Mouse (Mus musculus): ENCODE results near the gene Cachd1.
A peak's percentile ranks its signal among the peaks of the same experiment; 100 is the strongest.

The Cachd1 gene

DNA sequence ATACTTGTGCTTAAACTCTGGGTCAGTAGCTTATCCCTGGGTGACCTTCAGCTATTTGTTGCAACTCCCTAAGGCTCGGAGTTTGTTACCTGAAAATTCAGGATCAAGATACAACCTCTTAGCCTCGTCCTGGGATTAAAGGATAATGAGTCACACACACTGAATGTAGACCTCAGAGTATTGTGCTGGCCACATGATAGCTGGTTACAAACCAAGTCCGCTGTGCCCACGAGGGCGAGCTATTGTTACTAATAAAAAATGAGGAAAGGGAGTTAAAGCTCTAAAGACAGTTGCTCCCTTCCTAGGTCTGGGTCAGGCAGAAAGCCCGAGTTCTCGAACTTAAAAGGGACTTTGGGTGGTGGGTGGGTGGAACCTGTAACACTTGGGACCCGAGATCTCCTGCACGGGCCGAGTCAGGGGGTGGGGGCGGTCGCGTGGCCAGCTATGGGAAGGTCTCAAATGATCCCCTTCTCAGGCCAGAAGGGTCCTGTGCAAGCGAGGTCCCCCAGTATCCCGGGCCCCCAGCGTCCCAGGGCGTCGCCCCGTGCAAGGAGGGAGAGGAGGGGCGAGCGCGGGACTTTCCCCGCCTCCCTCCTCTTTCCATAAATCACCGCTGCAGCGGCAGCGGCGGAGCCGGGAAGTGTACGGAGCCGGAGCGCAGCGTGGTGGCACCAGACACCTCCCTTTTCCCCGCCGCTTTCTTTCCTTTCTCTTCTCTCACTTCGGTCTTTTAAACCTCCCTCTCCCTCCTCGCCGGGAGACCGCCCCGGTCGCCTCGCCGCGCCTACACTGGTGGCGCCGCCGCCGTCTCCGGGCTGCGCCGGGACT is at the start of gene Cachd1:
Gene Cachd1, plus strand, starts transcription at position 633 of the 828 bp plus-strand sequence.
- DNase-seq (ENCODE audit: low spot score), result peak; percentile 69

GRCm38 (mm10) chr4:100728896-100729479 is 47.5 kb upstream of the Cachd1 start:
- peak; percentile 31 for DNase-seq (ENCODE audit: low spot score)

DNA sequence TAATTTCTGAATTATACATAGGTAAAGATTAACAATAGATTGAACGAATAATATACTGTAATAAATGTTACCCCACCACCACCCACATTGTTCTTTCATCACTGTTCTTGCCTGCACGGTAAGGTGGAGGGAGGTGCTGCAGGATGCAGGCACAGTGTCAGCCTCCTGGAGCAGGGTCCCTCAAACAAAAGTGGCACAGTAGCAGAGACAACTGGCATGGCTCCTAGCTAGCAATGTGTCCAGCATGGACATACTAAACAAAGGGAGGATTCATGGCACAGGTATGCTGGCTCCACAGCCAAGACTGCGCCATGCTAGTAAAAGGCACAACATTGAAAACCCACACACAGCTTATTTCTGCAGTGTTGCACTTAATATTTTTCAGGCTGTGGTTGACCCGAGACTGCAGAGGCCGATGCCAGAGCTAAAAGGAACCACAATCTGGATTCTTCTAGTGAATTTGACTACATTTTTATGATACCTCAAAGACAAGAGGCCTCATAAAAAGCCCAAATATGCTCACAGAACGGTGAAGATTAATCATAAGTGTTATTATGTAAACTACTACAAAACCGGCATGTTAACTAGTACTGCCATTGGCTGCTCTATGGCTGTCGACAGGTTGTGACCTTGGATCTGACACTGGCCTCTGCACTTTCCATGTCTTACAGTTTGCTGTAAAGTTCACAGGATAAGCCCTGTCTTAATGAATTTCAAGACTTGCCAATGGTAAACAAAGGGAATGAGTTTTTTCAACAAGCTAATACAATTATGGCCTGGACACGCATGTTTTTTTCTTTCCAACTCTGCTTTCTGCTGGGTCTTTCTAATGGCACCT is 41.2 kb upstream of the Cachd1 start:
- DNase-seq (ENCODE audit: low spot score), result no peak

DNA sequence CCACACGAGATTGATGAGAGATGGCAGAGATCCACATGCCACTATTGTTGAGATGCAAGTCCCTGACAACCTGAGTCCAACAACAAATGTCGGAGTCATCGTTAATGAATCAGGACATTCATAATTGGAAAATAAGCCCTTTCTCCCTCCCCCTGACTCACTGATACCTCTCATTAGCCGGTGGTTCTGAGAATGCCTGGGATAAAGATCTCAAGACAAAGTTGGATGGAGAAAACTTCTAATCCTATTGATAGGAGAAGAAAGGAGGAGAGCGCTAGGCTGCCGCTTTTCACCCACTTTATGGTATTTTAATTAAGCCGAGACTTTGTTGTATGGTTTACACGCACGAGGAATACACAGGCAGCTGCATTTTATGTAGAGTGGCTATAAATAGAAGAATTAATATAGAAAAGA is 40.5 kb upstream of the Cachd1 start:
- DNase-seq (ENCODE audit: low spot score), result no peak

GRCm38 (mm10) chr4:100743615-100744014 is 32.9 kb upstream of the Cachd1 start:
- DNase-seq (ENCODE audit: low spot score), result no peak

DNA sequence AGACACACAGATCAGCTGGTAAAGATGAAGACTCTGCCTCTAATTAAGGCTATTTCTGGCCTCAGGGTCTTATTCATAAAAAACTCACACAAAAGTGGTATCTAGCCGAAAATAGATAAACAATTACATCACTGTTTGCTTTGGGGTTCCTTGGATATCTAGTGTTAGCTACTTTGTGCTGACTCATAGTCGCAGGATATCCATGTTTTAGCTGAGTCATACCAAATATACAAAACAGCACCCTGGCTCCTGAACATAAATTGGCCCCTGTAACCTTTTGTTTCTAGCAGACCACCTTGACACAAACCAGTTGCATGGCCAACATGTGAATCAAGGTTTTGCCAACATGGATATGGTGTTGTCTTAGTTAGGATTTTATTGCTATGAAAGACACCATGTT is 24.2 kb upstream of the Cachd1 start:
- DNase-seq (ENCODE audit: low spot score), result no peak

DNA sequence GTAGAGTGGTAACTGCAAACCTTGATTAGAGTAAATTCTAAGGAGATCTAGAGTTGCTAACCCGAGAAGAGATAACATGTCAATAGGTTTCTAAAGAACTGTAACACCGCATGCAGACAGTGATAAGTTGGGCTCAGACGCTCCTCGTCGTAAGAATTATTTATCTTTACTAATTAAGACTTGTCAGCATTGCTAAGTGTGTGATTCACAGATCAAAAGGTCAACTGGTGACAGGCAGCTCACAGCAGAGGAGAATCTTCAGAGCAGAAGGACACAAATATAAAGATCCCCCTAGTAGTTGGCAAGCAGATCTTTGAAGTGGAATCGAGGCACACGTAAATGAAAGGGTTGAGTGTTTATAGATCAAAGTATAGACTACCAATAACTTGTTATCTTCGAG is 20.8 kb upstream of the Cachd1 start:
- no peak for DNase-seq (ENCODE audit: low spot score)

GRCm38 (mm10) chr4:100756499-100756898 is 20.0 kb upstream of the Cachd1 start:
- DNase-seq (ENCODE audit: low spot score), result no peak

DNA sequence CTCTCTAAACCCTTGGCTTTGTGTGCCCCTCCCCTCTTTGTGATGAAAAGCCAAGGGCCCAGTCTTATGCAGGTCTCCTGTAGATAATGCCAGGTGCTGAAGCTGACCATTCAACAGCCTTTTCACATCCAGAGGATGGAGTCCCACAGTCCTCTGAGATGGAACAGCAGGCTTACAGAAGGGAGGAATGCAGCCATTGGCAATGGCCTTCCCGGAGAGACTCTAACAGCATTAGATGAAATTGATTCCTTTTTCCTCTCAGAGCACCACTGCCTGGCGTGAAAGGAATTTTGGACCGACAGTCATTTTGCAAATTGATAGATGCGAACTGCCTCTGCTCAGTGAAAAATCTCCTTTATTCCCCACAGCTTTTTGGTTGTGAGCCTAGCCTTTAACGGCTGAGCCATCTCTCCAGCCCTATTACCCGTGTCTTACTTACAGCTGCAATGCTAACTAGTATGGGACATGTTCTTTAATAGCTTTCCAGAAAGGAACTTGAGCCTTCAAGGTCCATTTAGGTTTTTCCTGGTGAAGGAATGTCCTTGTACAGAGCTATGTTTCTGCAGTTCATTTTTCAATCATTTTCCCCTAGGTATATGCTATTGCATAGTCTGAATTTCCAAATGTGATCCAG is 18.1 kb upstream of the Cachd1 start:
- DNase-seq (ENCODE audit: low spot score), result no peak

DNA sequence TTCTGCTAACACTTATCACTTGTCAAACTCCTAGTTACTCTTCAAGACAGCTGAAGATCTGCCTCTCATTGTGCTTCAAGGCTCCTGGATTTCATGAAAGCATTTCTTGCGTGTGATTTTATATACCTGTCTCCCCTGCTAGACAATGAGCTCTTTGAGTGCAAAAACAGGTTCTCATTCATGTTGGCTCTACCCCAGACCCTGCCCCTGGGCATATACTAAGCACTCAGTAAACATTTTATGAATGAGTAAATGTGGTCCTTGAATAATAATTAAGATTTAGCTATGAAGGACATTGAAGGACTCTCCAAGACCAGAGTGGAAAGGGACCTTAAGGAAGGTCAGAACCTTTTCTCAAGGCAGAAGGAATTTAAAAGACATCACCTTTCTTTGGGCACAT is 16.9 kb upstream of the Cachd1 start:
- DNase-seq (ENCODE audit: low spot score), result no peak

GRCm38 (mm10) chr4:100760416-100760815 is 16.1 kb upstream of the Cachd1 start:
- no peak for DNase-seq (ENCODE audit: low spot score)

GRCm38 (mm10) chr4:100768606-100769005 is 7.9 kb upstream of the Cachd1 start:
- DNase-seq (ENCODE audit: low spot score), result no peak

- DNase-seq (ENCODE audit: low spot score), result no peak
Measured at GRCm38 (mm10) chr4:100776871-100777375, 448 bp downstream of the Cachd1 start.

DNA sequence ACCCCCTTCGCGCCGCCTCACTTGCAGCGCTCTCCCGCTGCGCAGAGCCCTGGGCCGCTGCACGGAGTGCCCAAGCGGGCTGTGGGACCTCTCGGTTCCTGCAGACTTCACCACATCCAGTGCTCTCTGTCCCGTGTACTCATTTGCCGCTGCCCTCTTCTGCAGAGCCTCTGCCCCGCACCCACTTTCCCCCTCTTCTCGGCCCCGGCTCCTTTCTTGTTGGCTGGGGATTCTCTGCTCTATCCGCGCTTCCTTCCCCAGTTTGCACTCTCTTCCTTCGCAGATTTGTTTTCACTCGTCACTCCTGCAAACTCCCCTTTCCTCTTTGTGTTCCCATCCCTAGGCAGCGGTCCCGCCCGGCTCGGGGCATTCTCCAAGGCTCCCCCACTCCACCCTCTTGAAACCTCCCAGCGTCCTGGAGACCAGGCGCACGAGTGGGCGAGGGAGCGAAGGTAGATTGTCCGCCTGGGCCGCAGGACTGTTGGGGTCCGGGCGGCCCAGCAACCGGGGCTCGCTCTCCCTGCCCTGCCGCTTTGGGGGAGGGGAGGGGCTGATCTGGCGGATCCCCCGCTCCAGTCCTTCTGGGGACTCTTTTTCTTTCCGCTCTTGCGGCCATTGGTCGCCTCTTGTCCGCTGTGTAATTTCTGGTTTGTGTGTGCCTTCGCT is 1.0 kb downstream of the Cachd1 start:
- DNase-seq (ENCODE audit: low spot score), result peak; percentile 39

GRCm38 (mm10) chr4:100778082-100778481 is 1.6 kb downstream of the Cachd1 start:
- no peak for DNase-seq (ENCODE audit: low spot score)

- no peak for DNase-seq (ENCODE audit: low spot score)
Measured at GRCm38 (mm10) chr4:100779023-100779422, 2.5 kb downstream of the Cachd1 start.

GRCm38 (mm10) chr4:100779695-100780094 is 3.2 kb downstream of the Cachd1 start:
- no peak for DNase-seq (ENCODE audit: low spot score)

- DNase-seq (ENCODE audit: low spot score), result no peak
Measured at GRCm38 (mm10) chr4:100780911-100781310, 4.4 kb downstream of the Cachd1 start.

DNA sequence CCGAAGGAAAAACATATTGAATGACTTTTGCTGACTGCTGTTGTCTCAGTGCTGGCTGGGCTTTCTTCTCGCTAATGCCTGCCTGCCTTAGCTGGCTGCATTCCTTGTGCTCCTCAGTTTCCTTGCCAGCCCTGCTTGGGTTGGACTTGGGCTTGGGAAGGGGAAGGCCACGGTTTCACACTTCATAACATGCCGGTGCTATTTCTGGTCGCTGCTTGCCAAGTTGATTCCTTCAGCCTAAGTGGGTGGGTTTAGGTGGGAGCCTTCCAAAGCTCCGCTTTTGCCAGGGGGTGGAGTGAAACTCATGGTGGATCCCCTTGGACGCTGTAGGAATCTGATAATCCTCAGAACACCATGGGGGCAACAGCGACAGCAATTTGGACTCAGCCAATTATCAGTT is 5.9 kb downstream of the Cachd1 start:
- DNase-seq (ENCODE audit: low spot score), result no peak

GRCm38 (mm10) chr4:100782891-100783290 is 6.4 kb downstream of the Cachd1 start:
- no peak for DNase-seq (ENCODE audit: low spot score)

- DNase-seq (ENCODE audit: low spot score), result no peak
Measured at GRCm38 (mm10) chr4:100787201-100787600, 10.7 kb downstream of the Cachd1 start.

DNA sequence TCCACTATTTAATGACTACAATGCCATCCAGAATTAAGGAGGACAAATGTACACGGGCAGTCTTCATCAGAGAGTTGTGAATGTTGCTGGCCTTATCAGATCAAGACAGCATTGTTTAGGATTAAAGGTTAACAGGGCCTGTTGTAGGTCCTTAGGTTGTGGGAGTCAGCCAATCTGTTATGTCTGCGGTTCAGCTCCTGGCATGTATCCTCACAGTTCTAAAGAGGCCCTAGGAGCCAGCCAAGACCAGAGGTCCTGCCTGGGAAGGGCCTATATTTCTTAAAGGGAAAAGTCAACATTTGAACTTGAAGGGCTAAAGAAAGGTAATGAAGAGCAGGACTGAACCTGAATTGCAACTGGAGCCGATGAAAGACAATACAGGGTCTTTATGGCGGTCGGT is 13.7 kb downstream of the Cachd1 start:
- no peak for DNase-seq (ENCODE audit: low spot score)

Measured in ovary, postnatal 14 days (tissue).